Mouse (Mus musculus): ENCODE measurements at regions not wholly inside any gene's neighbourhood (a gene's known extent, or its start where the extent isn't known, plus 50 kb on each side); places are given as distances from the start of the nearest gene placed in this dataset.

DNA sequence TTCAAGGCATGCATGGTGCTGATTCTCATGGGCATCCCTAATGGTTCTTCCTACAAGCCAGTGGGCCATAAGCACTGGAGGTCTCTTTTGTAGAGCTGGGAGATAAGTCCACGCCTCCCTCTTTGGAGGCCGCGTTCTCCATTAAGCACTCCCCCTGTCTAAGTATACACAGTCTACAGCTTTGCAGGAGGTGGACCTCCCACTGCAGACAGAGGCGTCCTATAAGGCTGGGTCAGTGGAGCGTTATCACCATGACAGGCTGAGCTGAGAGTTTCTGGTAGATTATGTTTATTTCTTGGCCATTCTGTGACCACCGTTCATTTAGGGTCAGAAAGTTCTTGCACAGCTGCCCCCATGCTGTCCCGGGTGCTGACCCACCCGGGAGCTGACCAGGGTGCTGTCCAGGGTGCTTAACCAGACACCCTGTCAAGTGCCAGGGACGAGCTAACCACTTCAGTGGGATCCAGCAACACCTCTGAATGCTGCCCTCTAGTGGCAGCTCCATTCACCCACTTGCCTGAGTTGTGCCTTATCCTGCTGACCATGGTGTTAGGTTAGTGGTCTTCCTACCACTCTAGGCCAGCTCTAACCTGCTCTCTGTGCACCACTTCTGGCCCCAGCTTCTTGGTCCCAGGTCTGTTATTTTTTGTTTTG is 248.6 kb upstream of the Cdh4 start:
- Histone ChIP-seq H3K27me3 (peaks cover 10% of the 10 kb centered on the region; the same call in 1 of the 2 replicates), H3K9ac (no peak overlapping the region), H3K4me3 (no peak overlapping the region), H3K9me3 (no peaks in the 10 kb centered on the region), H3K4me1 (replicated peaks) (peaks cover 16% of the 10 kb centered on the region), H3K36me3 (no peaks in the 10 kb centered on the region), H3K4me2 (no peak overlapping the region), H3K27ac (no peak overlapping the region)
- no peak for ATAC-seq (ENCODE audit: low FRiP score)
- 37% methylated on average over 9 of the region's 9 CpGs for WGBS

DNA sequence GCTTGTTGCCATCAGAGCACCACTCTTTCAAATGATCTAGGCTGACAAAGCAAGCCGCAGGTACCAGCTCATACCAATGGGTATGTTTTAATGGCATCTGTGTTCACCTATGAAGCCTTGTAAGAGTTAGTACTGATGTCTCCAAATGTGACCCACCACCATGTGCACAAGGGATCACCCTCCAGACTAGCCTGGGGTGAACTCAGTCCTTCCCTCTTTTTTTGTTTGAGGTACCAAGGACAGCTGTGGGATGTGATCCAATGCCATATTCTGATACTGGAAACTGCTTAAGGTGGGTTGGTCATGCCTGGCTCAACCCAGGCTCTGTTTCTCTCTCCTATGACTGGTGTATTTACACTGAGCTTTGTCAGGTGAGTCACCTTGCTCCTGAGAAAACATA is 244.8 kb upstream of the Cdh4 start:
- peaks cover 10% of the 10 kb centered on the region for H3K4me1 ChIP-seq (replicated peaks)
- no peak overlapping the region for H3K4me2 ChIP-seq
- H3K9ac ChIP-seq: no peak overlapping the region
- 94% methylated on average over 1 of the region's 1 CpGs for WGBS
- H3K27ac ChIP-seq: no peak overlapping the region
- ATAC-seq (ENCODE audit: low FRiP score): no peak
- no peak overlapping the region for H3K4me3 ChIP-seq
- H3K27me3 ChIP-seq: 0 out of 2 replicates have a peak, but pooled peaks cover 20% of the 10 kb centered on the region
- no peaks in the 10 kb centered on the region for H3K36me3 ChIP-seq
- no peaks in the 10 kb centered on the region for H3K9me3 ChIP-seq

DNA sequence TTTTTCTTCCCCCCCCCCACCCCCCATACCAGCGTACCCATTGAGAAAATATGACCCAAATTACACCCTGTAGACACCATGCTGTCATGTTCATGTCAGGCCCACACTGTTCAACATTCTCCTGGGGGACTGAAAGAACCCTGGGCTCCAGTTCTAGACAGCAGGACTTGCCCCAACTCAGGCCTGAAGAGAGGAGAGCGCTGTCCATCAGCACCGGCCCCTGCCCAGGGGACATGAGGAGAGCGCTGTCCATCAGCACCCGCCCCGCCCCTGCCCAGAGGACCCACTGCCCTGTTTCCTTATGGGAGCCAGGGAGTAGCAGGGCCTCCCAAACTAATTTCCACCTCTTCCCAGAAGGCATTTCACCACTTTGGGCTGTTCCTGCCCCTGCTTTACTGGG is 241.7 kb upstream of the Cdh4 start:
- ATAC-seq (ENCODE audit: low FRiP score): no peak
- 12% methylated on average over 6 of the region's 6 CpGs for WGBS
- Histone ChIP-seq H3K9ac (no peak overlapping the region), H3K4me1 (replicated peaks) (peaks cover 2% of the 10 kb centered on the region; the same call in 1 of the 2 replicates), H3K9me3 (no peaks in the 10 kb centered on the region), H3K4me3 (no peak overlapping the region), H3K36me3 (no peaks in the 10 kb centered on the region), H3K27me3 (0 out of 2 replicates have a peak, but pooled peaks cover 13% of the 10 kb centered on the region), H3K4me2 (no peak overlapping the region), H3K27ac (no peak overlapping the region)

GRCm38 (mm10) chr2:179210164-179210805 is 231.9 kb upstream of the Cdh4 start:
- WGBS: 84% methylated on average over 10 of the region's 10 CpGs
- Histone ChIP-seq H3K9ac (no peak overlapping the region), H3K4me1 (replicated peaks) (no peaks in the 10 kb centered on the region), H3K27me3 (0 out of 2 replicates have a peak, but pooled peaks cover 13% of the 10 kb centered on the region), H3K4me3 (no peak overlapping the region), H3K4me2 (no peak overlapping the region), H3K27ac (no peak overlapping the region), H3K9me3 (no peaks in the 10 kb centered on the region), H3K36me3 (no peaks in the 10 kb centered on the region)
- ATAC-seq (ENCODE audit: low FRiP score): no peak

GRCm38 (mm10) chr2:179216773-179217172 is 225.5 kb upstream of the Cdh4 start:
- H3K4me3 ChIP-seq: no peak overlapping the region
- H3K4me1 ChIP-seq (replicated peaks): 0 out of 2 replicates have a peak, but pooled peaks cover 2% of the 10 kb centered on the region
- H3K9me3 ChIP-seq: no peaks in the 10 kb centered on the region
- no peak overlapping the region for H3K4me2 ChIP-seq
- H3K36me3 ChIP-seq: no peaks in the 10 kb centered on the region
- WGBS: 30% methylated on average over 2 of the region's 2 CpGs
- no peaks in the 10 kb centered on the region for H3K27me3 ChIP-seq
- no peak for ATAC-seq (ENCODE audit: low FRiP score)
- H3K9ac ChIP-seq: no peak overlapping the region
- no peak overlapping the region for H3K27ac ChIP-seq

DNA sequence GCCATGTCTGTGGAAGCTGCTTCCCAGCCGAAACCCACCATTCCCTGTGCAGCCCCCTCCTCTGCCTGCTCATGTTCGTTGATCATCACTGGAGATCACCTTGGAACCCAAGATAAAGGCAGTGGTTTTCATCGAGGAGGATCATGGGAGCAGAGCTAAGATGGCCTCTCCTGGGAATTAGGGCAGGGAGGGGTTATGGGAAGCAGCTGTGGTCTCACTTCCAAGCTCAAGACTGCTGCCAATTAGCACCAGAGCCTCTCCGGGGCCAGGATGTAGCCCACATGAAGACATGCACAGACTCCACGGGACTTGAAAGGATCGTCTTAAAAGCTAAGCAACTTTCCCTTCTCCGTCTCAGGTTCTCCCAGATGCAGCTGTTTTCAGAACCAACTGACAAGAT is 214.1 kb upstream of the Cdh4 start:
- no peaks in the 10 kb centered on the region for H3K9me3 ChIP-seq
- no peaks in the 10 kb centered on the region for H3K27me3 ChIP-seq
- H3K4me3 ChIP-seq: no peak overlapping the region
- H3K36me3 ChIP-seq: no peaks in the 10 kb centered on the region
- no peak overlapping the region for H3K4me2 ChIP-seq
- H3K9ac ChIP-seq: no peak overlapping the region
- no peak overlapping the region for H3K27ac ChIP-seq
- no peak for ATAC-seq (ENCODE audit: low FRiP score)
- H3K4me1 ChIP-seq (replicated peaks): peaks cover 12% of the 10 kb centered on the region
- 73% methylated on average over 7 of the region's 7 CpGs for WGBS

- no peaks in the 10 kb centered on the region for H3K27me3 ChIP-seq
- ATAC-seq (ENCODE audit: low FRiP score): no peak
- no peak overlapping the region for H3K4me2 ChIP-seq
- WGBS: 71% methylated on average over 6 of the region's 6 CpGs
- no peaks in the 10 kb centered on the region for H3K36me3 ChIP-seq
- peaks cover 12% of the 10 kb centered on the region; the same call in 1 of the 2 replicates for H3K4me1 ChIP-seq (replicated peaks)
- no peak overlapping the region for H3K27ac ChIP-seq
- no peak overlapping the region for H3K4me3 ChIP-seq
- no peaks in the 10 kb centered on the region for H3K9me3 ChIP-seq
- H3K9ac ChIP-seq: no peak overlapping the region
Measured at GRCm38 (mm10) chr2:179231708-179232354, 210.4 kb upstream of the Cdh4 start.

DNA sequence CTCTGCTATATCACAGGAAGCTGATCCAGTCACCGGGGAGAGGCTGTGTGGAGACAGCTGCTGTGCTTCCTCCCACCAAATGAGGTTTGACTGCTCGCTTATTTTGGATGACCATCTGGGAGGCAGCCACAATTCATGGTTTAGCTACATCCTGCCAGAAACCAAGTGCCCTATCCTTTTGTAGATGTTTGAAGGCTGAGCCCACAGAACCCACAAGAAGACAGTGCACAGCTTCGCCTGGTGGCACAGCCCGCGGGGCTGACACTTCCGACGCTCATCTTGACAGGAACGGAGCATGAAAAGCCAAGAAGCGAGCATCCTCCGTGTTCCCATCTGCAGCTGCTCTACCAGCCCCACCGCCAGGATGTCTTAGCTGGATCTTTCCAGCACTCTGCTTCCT is 204.1 kb upstream of the Cdh4 start:
- Histone ChIP-seq H3K27ac (no peak overlapping the region), H3K9ac (no peak overlapping the region), H3K4me2 (no peak overlapping the region), H3K9me3 (no peaks in the 10 kb centered on the region), H3K4me1 (replicated peaks) (no peaks in the 10 kb centered on the region), H3K27me3 (0 out of 2 replicates have a peak, but pooled peaks cover 3% of the 10 kb centered on the region), H3K4me3 (no peak overlapping the region), H3K36me3 (no peaks in the 10 kb centered on the region)
- ATAC-seq (ENCODE audit: low FRiP score): no peak
- 89% methylated on average over 11 of the region's 11 CpGs for WGBS

- H3K4me1 ChIP-seq (replicated peaks): no peaks in the 10 kb centered on the region
- H3K4me3 ChIP-seq: no peak overlapping the region
- 79% methylated on average over 2 of the region's 2 CpGs for WGBS
Measured at GRCm38 (mm10) chr2:179260892-179261291, 181.3 kb upstream of the Cdh4 start.

DNA sequence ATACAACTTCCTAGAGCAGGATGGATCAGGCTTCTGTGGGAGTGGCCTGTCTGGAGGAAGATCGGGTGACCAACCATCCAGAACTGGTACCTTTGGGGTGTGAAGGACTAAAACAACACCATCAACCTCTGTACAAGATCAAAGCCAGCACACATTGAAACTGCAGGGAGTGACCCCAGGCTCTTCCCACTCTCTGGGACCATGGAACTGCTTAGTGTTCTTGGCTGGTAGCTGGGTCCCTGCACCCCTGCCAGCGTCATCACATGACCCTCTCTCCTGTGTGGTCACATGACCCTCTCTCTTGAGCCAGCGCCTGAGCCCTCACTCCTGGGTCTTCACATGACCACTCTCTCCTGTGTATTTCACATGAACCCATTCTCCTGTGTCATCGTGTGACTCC is 178.3 kb upstream of the Cdh4 start:
- Histone ChIP-seq H3K36me3 (no peaks in the 10 kb centered on the region), H3K9me3 (no peaks in the 10 kb centered on the region), H3K4me1 (replicated peaks) (no peaks in the 10 kb centered on the region), H3K4me3 (no peak overlapping the region), H3K4me2 (no peak overlapping the region), H3K27ac (no peak overlapping the region), H3K27me3 (no peaks in the 10 kb centered on the region), H3K9ac (no peak overlapping the region)
- no peak for ATAC-seq (ENCODE audit: low FRiP score)
- 86% methylated on average over 4 of the region's 4 CpGs for WGBS

More at GRCm38 (mm10) chr2:179260892-179261291, 181.3 kb upstream of the Cdh4 start:
- no peak for ATAC-seq (ENCODE audit: low FRiP score)
- H3K27ac ChIP-seq: no peak overlapping the region
- H3K9me3 ChIP-seq: no peaks in the 10 kb centered on the region
- no peak overlapping the region for H3K4me2 ChIP-seq
- no peak overlapping the region for H3K9ac ChIP-seq
- H3K27me3 ChIP-seq: no peaks in the 10 kb centered on the region
- H3K36me3 ChIP-seq: no peaks in the 10 kb centered on the region

GRCm38 (mm10) chr2:179265436-179265835 is 176.8 kb upstream of the Cdh4 start:
- WGBS: 69% methylated on average over 5 of the region's 5 CpGs

DNA sequence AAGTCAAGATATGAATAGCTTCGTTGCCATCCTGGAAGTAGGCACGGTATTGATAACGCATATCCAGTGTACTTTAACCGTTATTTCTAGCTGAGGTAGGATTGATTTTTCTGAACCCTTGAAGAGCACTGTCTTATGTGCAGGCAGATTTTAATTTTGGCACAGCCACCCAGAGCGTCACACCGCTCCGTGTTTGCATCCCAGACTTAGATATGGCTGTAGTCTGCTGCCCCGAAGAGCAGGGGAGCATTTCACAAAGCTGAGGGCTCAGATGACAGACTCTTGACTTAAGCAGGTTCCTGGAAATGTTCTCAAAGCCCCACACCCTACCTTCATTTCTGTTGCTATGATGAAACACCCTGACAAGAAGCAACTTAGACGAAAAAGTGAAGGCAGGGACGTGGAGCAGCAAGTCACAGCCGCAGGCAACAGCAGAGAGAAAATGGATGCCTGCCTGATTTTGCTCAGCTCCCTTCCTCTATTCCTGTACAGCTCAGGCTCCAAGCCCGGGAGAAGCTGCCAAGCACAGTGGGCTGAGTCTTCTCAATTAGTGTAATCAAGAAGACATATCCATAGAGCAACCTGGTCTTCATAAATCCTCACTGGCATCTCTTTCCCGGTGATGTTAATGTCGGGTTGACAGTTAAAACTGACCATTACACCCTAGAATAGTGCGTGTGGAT is 164.9 kb upstream of the Cdh4 start:
- ATAC-seq (ENCODE audit: low FRiP score): no peak
- no peak overlapping the region for H3K4me2 ChIP-seq
- H3K4me3 ChIP-seq: no peak overlapping the region
- no peak overlapping the region for H3K9ac ChIP-seq
- no peak overlapping the region for H3K27ac ChIP-seq
- no peaks in the 10 kb centered on the region for H3K27me3 ChIP-seq
- no peaks in the 10 kb centered on the region for H3K36me3 ChIP-seq
- H3K9me3 ChIP-seq: no peaks in the 10 kb centered on the region
- H3K4me1 ChIP-seq (replicated peaks): no peaks in the 10 kb centered on the region
- WGBS: 93% methylated on average over 15 of the region's 15 CpGs

More at GRCm38 (mm10) chr2:179265436-179265835, 176.8 kb upstream of the Cdh4 start:
- Histone ChIP-seq H3K36me3 (no peaks in the 10 kb centered on the region), H3K9ac (no peak overlapping the region), H3K4me1 (replicated peaks) (no peaks in the 10 kb centered on the region), H3K9me3 (no peaks in the 10 kb centered on the region), H3K27ac (no peak overlapping the region), H3K4me3 (no peak overlapping the region), H3K27me3 (no peaks in the 10 kb centered on the region), H3K4me2 (no peak overlapping the region)
- ATAC-seq (ENCODE audit: low FRiP score): no peak

All from hindbrain, embryonic 13.5 days (tissue).